Mouse (Mus musculus): ENCODE measurements around the gene Mink1. TPM values are rescaled to one million over a fixed set of nuclear protein-coding genes. Genes with fewer than 3 reads are reported as not detected.
A peak's percentile ranks its signal among the peaks of the same experiment; 100 is the strongest.

Mink1 gene
- polyA plus RNA-seq, 1 experiment from 2014 or later: 9.8 TPM

DNA sequence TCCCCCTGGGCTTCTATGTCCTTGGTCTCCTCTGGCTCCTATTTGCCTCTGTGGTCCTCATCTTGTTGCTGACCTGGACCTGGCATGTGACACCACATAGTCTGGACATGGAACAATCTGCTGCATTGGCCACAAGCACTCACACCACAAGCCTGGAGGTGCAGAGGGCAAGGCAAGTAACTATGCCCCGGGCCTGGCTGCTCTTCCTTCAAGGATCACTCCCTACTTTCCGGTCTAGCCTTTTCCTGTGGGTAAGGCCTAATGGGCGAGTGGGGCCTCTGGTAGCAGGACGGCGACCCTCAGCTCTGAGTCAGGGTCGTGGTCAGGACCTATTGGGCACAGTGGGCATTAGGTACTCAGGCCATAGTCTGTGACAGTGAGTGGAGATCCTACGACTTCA lies 78.6 kb downstream of the Mink1 start:
- H3K27ac ChIP-seq (ENCODE audit: low read length): no peak overlapping the region
- 79% methylated on average over 7 of the region's 7 CpGs for WGBS
- no peaks in the 10 kb centered on the region for H3K9me3 ChIP-seq (replicated peaks; ENCODE audit: control insufficient read depth, low read length)
- H3K9ac ChIP-seq (ENCODE audit: low read length): no peak overlapping the region
- peaks cover 19% of the 10 kb centered on the region for H3K36me3 ChIP-seq (ENCODE audit: control insufficient read depth, insufficient read depth)
- no peak for ATAC-seq (replicated peaks; ENCODE audit: extremely low read depth, insufficient read depth, low FRiP score)
- no peak overlapping the region for H3K4me2 ChIP-seq (ENCODE audit: low read depth, low read length)
- peaks cover 24% of the 10 kb centered on the region for H3K4me1 ChIP-seq (ENCODE audit: control insufficient read depth, insufficient read depth, low read length)
- H3K4me3 ChIP-seq (ENCODE audit: low read length): no peak overlapping the region
- H3K27me3 ChIP-seq (ENCODE audit: control insufficient read depth, insufficient read depth, low read length): no peaks in the 10 kb centered on the region

DNA sequence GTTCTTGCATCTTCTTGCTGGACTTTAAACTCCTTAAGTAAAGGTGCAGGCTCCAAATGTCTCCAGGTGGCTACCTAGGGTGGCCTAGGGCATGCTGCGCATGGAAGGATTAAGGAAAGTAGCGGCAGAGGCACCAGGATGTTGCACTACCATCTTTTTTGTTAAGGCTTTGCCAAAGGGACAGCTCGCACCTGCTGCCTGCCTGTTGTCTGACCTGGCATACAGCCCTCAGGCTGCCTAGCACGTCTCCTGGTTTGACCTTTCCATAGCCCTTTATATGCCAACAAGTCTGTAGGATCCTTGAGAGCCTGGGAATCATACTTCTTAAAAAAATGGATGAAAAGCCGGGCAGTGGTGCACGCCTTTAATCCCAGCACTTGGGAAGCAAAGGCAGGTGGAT lies 80.4 kb downstream of the Mink1 start:
- WGBS: 91% methylated on average over 6 of the region's 6 CpGs
- no peak overlapping the region for H3K27ac ChIP-seq (ENCODE audit: low read length)
- H3K27me3 ChIP-seq (ENCODE audit: control insufficient read depth, insufficient read depth, low read length): no peaks in the 10 kb centered on the region
- H3K9ac ChIP-seq (ENCODE audit: low read length): no peak overlapping the region
- peaks cover 19% of the 10 kb centered on the region for H3K36me3 ChIP-seq (ENCODE audit: control insufficient read depth, insufficient read depth)
- no peaks in the 10 kb centered on the region for H3K9me3 ChIP-seq (replicated peaks; ENCODE audit: control insufficient read depth, low read length)
- no peak overlapping the region for H3K4me3 ChIP-seq (ENCODE audit: low read length)
- ATAC-seq (replicated peaks; ENCODE audit: extremely low read depth, insufficient read depth, low FRiP score): no peak
- H3K4me2 ChIP-seq (ENCODE audit: low read depth, low read length): no peak overlapping the region
- H3K4me1 ChIP-seq (ENCODE audit: control insufficient read depth, insufficient read depth, low read length): peaks cover 26% of the 10 kb centered on the region

DNA sequence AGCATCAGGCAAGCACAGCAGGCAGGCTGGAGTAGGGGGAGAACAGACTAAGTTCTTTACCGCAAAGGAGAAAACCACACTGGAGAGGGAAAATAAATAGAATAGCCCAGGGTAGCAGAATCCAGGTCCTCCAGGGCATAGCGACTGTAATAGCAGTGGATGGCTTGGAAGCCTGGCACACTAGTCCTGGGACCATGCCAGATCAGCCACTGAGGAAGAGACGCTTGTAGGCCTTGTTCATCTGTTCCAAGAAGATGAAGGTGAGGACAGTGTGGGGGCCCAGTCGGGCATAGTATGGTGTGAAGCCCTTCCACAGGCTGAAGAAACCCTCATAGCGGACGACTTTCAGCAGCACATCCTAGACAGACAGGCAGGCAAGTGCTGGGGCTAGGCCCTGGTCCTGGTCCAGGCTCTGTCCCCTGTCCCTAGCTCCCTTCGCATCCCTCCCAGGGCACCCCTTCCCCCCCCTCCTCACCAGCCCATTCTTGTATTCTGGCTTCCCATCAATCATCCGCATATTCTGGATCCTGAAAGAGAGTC lies 82.0 kb downstream of the Mink1 start:
- Histone ChIP-seq H3K27ac (ENCODE audit: low read length) (no peak overlapping the region), H3K4me1 (ENCODE audit: control insufficient read depth, insufficient read depth, low read length) (peaks cover 28% of the 10 kb centered on the region), H3K36me3 (ENCODE audit: control insufficient read depth, insufficient read depth) (peaks cover 31% of the 10 kb centered on the region), H3K4me2 (ENCODE audit: low read depth, low read length) (no peak overlapping the region), H3K27me3 (ENCODE audit: control insufficient read depth, insufficient read depth, low read length) (no peaks in the 10 kb centered on the region), H3K9me3 (replicated peaks; ENCODE audit: control insufficient read depth, low read length) (no peaks in the 10 kb centered on the region), H3K9ac (ENCODE audit: low read length) (no peak overlapping the region), H3K4me3 (ENCODE audit: low read length) (no peak overlapping the region)
- ATAC-seq (replicated peaks; ENCODE audit: extremely low read depth, insufficient read depth, low FRiP score): no peak
- 89% methylated on average over 8 of the region's 8 CpGs for WGBS

DNA sequence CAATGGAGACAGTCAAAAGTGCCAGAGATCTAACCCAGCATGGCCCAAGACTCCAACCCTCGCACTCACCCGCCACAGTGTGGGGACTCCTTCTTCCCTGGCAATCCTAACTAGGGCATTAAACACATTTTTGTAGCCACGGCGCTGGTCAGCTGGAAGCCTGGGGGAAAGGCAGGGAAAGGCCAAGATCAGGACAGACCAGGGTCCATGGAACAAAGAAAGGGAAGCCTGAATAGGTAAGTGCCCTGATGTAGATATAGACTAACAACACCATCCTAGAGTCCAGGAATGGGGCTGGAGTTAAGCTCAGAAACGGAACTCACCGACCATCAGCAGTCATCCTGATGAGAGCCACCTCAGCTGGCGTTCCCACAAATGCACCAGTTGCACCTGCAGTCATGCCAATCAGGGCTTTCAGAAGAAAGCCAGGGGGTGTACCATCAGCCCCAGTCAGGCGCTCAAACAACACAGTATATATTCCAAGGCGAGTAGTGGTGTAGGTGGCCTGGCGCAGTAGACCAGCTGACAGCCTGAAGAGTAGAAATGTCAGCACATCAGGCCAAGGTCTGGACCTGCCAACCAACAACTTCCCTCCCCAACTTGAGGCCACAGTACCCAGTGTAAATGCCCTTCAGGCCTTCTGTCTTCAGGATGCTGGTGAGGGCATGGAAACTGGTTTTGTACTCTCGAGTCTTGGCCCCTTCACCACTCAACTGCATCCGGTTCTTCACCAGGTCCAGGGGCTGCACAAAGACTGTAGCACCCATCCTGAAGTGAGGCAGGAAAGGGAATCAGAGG lies 83.0 kb downstream of the Mink1 start:
- no peaks in the 10 kb centered on the region for H3K9me3 ChIP-seq (replicated peaks; ENCODE audit: control insufficient read depth, low read length)
- 75% methylated on average over 12 of the region's 12 CpGs for WGBS
- H3K36me3 ChIP-seq (ENCODE audit: control insufficient read depth, insufficient read depth): peaks cover 38% of the 10 kb centered on the region
- ATAC-seq (replicated peaks; ENCODE audit: extremely low read depth, insufficient read depth, low FRiP score): no peak
- H3K27ac ChIP-seq (ENCODE audit: low read length): peak overlapping the region; percentile 96
- peaks cover 30% of the 10 kb centered on the region for H3K4me1 ChIP-seq (ENCODE audit: control insufficient read depth, insufficient read depth, low read length)
- H3K27me3 ChIP-seq (ENCODE audit: control insufficient read depth, insufficient read depth, low read length): no peaks in the 10 kb centered on the region
- peak overlapping the region; percentile 89 for H3K4me2 ChIP-seq (ENCODE audit: low read depth, low read length)
- peak overlapping the region; percentile 68 for H3K4me3 ChIP-seq (ENCODE audit: low read length)
- peak overlapping the region; percentile 85 for H3K9ac ChIP-seq (ENCODE audit: low read length)

DNA sequence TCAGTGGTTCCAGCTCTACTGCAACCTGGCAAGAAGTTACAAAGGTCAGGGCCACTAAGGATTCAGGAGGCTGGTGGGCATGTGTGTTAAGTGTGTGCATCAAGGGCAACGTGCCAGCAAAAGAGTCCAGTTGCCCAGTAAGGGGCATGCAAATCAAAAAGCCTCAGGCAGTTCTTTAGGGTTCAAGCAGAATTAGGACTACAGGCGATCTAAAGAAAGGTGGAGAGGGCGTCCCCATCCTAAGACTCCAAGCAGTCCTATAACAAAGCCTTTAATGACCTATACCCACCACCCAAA lies 83.5 kb downstream of the Mink1 start:
- peak overlapping the region; percentile 89 for H3K4me2 ChIP-seq (ENCODE audit: low read depth, low read length)
- peaks cover 35% of the 10 kb centered on the region for H3K4me1 ChIP-seq (ENCODE audit: control insufficient read depth, insufficient read depth, low read length)
- peaks cover 44% of the 10 kb centered on the region for H3K36me3 ChIP-seq (ENCODE audit: control insufficient read depth, insufficient read depth)
- no peaks in the 10 kb centered on the region for H3K27me3 ChIP-seq (ENCODE audit: control insufficient read depth, insufficient read depth, low read length)
- no peak for ATAC-seq (replicated peaks; ENCODE audit: extremely low read depth, insufficient read depth, low FRiP score)
- no peaks in the 10 kb centered on the region for H3K9me3 ChIP-seq (replicated peaks; ENCODE audit: control insufficient read depth, low read length)
- peak overlapping the region; percentile 96 for H3K27ac ChIP-seq (ENCODE audit: low read length)
- 23% methylated on average over 3 of the region's 3 CpGs for WGBS
- H3K9ac ChIP-seq (ENCODE audit: low read length): peak overlapping the region; percentile 85
- peak overlapping the region; percentile 68 for H3K4me3 ChIP-seq (ENCODE audit: low read length)

DNA sequence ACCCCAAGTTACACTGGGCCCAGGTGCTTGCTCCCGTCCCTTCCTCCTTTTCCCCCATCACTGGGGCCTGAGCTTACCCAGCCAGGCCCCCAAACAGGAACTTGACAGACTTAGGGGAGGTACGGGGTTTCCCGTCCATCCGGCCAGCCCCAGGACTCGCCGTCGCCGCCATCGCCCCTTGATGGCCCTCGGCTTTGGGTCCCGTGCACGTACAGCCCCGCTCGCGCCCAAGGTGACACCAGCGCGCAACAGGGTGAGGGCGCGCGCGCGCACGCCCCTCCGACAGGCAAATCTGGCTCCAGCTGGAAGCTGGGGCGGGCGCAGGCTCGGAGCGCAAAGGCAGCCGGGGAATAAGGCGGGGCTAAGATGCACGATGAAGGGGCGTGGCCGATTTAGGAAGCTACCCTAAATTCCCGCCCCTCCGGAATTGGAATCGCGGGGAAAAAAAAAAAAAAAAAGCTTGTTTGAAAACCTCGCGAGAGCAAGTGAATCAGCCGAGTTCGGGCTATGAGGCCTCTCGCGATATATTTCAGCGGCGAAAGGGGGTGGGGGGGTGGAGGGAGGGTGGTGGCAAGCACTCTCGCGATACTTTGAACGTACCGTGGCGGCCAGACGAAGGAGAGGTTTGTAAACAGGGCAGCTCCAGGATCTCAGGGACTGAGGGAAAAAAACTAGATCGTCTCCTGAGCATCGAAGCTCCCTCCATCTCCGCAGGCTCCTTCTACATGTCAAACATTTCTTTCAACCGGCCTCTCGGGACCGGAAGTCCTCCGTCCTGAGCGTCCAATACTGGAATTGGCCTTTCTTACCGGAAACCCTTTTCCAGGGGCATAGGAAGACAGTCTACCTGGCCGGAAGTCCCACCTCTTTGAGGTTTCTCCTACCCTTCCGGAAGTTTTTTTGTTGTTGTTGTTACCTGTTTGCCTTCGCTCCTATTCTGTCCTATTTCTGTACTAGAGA lies 84.3 kb downstream of the Mink1 start, which contains the start of the genes Rnf167 and Slc25a11:
Gene Rnf167, plus strand, starts transcription at position 545 of the 960 bp plus-strand sequence.
Gene Slc25a11, minus strand, starts transcription at position 789 of the 960 bp plus-strand sequence.
- peaks cover 42% of the 10 kb centered on the region for H3K4me1 ChIP-seq (ENCODE audit: control insufficient read depth, insufficient read depth, low read length)
- peak within 1 kb of the TSS; percentile 77 for H3K4me3 ChIP-seq (ENCODE audit: low read length)
- H3K27ac ChIP-seq (ENCODE audit: low read length): peak within 1 kb of the TSS; percentile 97
- peak; percentile 91 for ATAC-seq (replicated peaks; ENCODE audit: extremely low read depth, insufficient read depth, low FRiP score)
- H3K27me3 ChIP-seq (ENCODE audit: control insufficient read depth, insufficient read depth, low read length): no peaks in the 10 kb centered on the region
- under 1% methylated on average over 63 of the region's 63 CpGs for WGBS
- peak within 1 kb of the TSS; percentile 89 for H3K4me2 ChIP-seq (ENCODE audit: low read depth, low read length)
- H3K36me3 ChIP-seq (ENCODE audit: control insufficient read depth, insufficient read depth): peaks cover 50% of the 10 kb centered on the region
- H3K9ac ChIP-seq (ENCODE audit: low read length): peak within 1 kb of the TSS; percentile 88
- no peaks in the 10 kb centered on the region for H3K9me3 ChIP-seq (replicated peaks; ENCODE audit: control insufficient read depth, low read length)

DNA sequence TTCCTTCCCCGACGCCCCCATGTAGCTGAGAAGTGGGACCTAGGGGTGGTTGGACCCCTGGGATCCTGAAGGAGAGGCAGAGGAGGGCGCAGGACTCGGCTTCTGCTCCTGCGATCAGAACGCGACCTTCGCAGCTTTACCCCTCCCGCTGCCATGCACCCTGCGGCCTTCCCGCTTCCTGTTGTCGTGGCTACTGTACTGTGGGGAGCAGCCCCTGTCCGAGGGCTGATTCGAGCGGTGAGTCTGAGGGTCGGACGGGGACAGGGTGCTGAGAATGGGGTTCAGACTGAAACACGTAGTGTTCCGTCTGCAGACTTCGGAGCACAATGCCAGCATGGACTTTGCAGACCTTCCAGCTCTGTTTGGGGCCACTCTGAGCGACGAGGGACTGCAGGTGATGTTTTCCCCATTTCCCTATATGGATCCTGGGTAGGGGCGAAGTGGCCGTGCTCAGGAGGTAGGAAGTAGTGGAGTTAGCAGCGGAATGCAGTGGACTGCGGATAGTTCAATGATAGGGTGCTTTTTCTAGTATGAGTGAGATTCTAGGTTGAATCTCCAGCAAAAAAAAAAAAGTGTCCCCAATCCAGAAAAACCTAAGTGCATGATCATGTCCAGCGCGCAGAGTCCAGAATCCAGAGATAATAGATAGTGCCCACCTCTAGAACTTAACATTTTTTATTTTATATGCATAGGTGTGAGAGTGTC lies 85.2 kb downstream of the Mink1 start:
- Histone ChIP-seq H3K27me3 (ENCODE audit: control insufficient read depth, insufficient read depth, low read length) (no peaks in the 10 kb centered on the region), H3K27ac (ENCODE audit: low read length) (peak overlapping the region; percentile 97), H3K9me3 (replicated peaks; ENCODE audit: control insufficient read depth, low read length) (no peaks in the 10 kb centered on the region), H3K9ac (ENCODE audit: low read length) (peak overlapping the region; percentile 88), H3K4me2 (ENCODE audit: low read depth, low read length) (peak overlapping the region; percentile 63), H3K36me3 (ENCODE audit: control insufficient read depth, insufficient read depth) (peaks cover 59% of the 10 kb centered on the region), H3K4me3 (ENCODE audit: low read length) (peak overlapping the region; percentile 77), H3K4me1 (ENCODE audit: control insufficient read depth, insufficient read depth, low read length) (peaks cover 51% of the 10 kb centered on the region)
- no peak for ATAC-seq (replicated peaks; ENCODE audit: extremely low read depth, insufficient read depth, low FRiP score)
- WGBS: 3% methylated on average over 28 of the region's 28 CpGs

DNA sequence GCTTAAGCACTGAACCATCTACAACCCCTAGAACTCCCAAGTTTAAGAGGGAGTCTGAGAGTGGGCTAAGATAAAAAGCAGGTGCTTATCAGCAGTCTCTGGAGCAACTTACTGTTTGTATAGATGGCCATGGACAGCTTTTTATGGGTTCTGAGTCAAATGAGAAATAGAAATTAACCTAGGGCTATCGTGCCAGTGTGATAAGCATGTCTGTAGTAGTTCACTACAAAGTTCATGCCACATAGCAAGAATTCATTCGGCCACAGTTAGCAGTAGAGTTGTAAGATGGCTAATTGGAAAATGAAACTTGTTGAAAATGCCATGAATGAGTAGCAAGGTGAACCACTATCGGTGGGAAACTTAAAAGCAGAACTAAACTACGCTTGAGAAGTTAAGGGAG lies 85.8 kb downstream of the Mink1 start:
- Histone ChIP-seq H3K27me3 (ENCODE audit: control insufficient read depth, insufficient read depth, low read length) (no peaks in the 10 kb centered on the region), H3K27ac (ENCODE audit: low read length) (peak overlapping the region; percentile 29; the same call in 1 of the 2 replicates), H3K36me3 (ENCODE audit: control insufficient read depth, insufficient read depth) (peaks cover 56% of the 10 kb centered on the region), H3K4me2 (ENCODE audit: low read depth, low read length) (peak overlapping the region; percentile 63), H3K9ac (ENCODE audit: low read length) (peak overlapping the region; percentile 88), H3K4me1 (ENCODE audit: control insufficient read depth, insufficient read depth, low read length) (peaks cover 54% of the 10 kb centered on the region), H3K4me3 (ENCODE audit: low read length) (peak overlapping the region; percentile 77), H3K9me3 (replicated peaks; ENCODE audit: control insufficient read depth, low read length) (no peaks in the 10 kb centered on the region)
- ATAC-seq (replicated peaks; ENCODE audit: extremely low read depth, insufficient read depth, low FRiP score): no peak
- 63% methylated on average over 4 of the region's 4 CpGs for WGBS
